Mouse (Mus musculus) small intestine, adult 2 months (tissue): ENCODE measurements at regions not wholly inside any gene's neighbourhood (a gene's known extent, or its start where the extent isn't known, plus 50 kb on each side); places are given as distances from the start of the nearest gene placed in this dataset.

Source experiments
- CTCF ChIP-seq: fragments of 200-500 bp; IDR thresholded peaks from 2 replicates; pipeline ENCODE4 v1.5.1; 2012; ENCODE audit warnings: low read depth, mild to moderate bottlenecking, control low read depth, inconsistent platforms, low read length, moderate library complexity, mixed read lengths; ENCODE audit not compliant: insufficient replicate concordance, insufficient read length; ENCODE audit errors: extremely low read depth
- POLR2A ChIP-seq: fragments of 200-500 bp; IDR thresholded peaks from 2 replicates; pipeline ENCODE4 v1.6.1; 2012; ENCODE audit warnings: low read depth, mild to moderate bottlenecking, control low read depth, inconsistent platforms, low read length, moderate library complexity

- no peak for TF ChIP-seq POLR2A
- no peak for TF ChIP-seq CTCF
Measured at GRCm38 (mm10) chr5:43422815-43423687, 92.3 kb upstream of the C1qtnf7 start.
